Mouse (Mus musculus) liver, postnatal 0 days (tissue): ENCODE measurements around the gene Eml5.

Experiments used
- CTCF ChIP-seq: sonication (generic); IDR thresholded peaks from 2 replicates; pipeline ENCODE4 v1.5.1; 2016; ENCODE audit warnings: antibody characterized with exemption, low read depth
- EP300 ChIP-seq: IDR thresholded peaks from 2 replicates; pipeline ENCODE4 v1.6.1; 2016; ENCODE audit warnings: antibody characterized with exemption, low read depth, mild to moderate bottlenecking

DNA sequence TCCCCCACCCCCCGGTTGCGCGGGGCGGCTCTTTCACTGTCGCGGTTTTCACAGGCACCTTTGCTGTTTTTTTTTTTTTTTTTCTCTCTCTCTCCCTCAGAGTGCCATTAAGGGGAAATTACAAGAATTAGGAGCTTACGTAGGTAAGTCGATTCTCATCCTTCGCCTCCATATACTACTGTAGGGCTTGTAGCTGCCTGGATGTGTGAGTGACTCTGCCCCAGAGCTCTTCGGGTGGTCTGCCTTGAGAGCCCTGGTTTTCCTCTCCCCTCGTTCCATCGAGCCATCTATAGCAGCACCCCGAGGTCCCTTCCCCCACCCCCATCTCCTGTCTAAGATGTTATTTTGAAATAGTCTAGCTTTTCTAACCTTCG is 153.9 kb downstream of the Eml5 start:
- TF ChIP-seq CTCF (no peak), EP300 (no peak)
